Mouse (Mus musculus) erythroblast, embryonic 14.5 days (primary cell): ENCODE data around the gene Smim11.

Experiments used
- GATA1 ChIP-seq: IDR thresholded peaks from 2 replicates; pipeline ENCODE4 v1.6.1; 2012; ENCODE audit warnings: low read length, inconsistent platforms, mixed read lengths
- TAL1 ChIP-seq: IDR thresholded peaks from 3 replicates; pipeline ENCODE4 v1.6.1; 2012; ENCODE audit warnings: low read length, inconsistent platforms, mixed read lengths

DNA sequence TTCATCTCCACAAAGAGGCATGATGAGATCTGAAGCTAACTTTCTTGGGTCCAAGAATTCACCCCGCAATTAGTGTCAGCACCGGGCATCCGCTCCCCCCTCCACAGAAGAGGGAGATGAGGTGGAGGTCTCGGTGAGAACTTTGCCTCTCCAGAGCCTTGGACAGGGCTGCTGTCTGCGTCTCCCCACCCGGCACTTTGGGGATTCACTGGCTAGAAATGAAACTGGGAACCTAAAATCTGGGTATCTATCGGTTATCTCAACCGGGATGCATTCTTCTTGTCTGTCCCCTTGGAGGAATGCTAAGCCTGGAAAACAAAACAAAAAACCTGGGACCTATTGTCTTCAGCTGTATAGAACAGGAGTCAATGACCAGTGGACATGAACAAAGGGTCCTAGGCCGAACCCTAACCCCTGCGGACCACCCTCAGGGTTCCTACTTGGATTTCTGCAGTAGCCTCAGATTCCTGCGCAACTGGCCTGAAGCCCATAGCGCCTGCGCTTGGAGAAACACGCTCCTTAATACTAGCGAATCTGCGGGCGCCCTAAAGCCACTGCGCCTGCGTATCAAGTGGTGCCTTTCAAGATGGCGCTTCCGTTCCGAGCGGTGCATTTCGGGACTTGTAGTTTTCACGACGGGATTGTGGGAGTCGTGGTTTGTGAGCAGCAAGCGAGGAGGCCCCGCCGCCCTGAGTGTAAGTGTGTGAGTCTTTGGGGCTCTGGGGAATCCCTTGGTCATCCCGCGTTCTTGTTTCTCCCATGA, at the start of gene Smim11:
- TF ChIP-seq TAL1 (no peak), GATA1 (peak; percentile 84)
